Mouse (Mus musculus) cerebellum, postnatal 14 days (tissue): Measurements from ENCODE around the gene Nt5c2.

Experiments
- DNase-seq, 2 experiments: peaks; one replicate each; pipeline ENCODE4 v3.0.0; 2021; ENCODE audit warnings: mixed read lengths in 2 of 2

Gene Nt5c2

DNA sequence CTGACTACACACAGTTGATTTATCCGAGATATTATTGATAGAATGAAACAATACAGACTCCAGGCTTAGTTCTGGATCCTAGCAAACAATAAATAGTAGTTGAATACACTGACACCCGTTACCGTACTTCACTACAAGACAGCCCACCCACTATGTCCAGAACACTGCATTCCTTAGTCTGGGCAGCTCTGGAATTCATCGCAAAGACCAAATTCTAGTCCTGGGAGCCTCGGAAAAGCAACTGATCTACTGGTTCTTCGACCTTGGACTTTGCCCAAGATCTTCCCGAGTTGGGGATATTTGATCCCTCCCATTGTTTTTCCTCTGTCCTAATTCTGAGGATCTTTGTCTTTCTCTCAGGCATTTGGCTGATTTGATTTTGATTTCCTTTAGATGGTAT is 52.1 kb downstream of the Nt5c2 start:
- no peak for DNase-seq

GRCm38 (mm10) chr19:46962171-46962772 is 52.7 kb downstream of the Nt5c2 start:
- DNase-seq = peak; percentile 81 to 85

- DNase-seq = peak; percentile 90 to 92
These were observed 53.3 kb downstream of the Nt5c2 start for GRCm38 (mm10) chr19:46961652-46962051.

DNA sequence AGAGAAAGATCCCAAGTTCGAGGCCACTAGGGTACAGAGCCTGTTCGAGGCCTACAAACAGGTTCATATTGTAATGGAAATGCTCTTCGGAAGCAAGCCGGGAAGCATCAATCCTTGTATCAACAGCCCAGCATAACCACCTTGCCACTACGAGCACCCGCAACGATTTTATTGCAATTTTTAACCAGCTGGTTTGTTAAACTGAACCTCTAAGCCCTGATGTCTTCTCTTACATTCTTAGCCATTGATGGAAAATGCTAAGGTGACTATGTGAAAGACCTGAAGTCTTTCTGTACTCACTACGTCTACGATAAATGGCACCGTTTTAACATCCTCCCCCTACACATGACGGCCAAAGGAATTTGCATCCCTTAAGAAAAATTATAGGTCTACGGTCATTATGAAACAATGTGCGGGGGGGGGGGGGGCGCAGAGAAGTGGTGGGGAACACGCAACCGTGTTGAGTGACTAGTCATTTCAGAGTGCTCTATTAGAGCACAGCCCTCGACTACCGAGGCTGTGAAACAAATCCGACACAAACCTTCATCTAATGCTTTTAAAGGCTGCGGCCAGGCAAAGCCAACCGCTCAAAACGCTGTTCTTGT is 53.8 kb downstream of the Nt5c2 start:
- DNase-seq = peak in 1 of 2 experiments; percentile 28

- no peak for DNase-seq
These were observed 54.6 kb downstream of the Nt5c2 start for GRCm38 (mm10) chr19:46960101-46961046.

DNA sequence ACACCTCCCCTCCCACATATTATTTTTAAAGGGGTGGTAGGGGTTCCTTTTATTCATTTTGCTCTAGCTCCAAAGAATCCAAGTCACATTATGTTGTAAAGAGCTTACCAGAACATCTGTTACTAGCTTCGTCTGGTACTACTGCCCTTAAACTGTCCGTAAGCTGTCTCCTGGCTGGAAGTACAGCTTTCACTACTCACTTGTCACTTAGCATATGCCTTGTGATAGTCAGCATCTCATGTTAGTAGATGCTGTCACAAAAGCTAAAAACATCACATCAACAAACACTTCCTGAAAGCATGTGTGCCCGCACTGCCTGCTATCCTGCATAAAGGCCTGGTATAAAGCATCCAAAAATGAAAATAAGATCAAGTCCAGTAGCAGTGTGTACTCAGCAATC is 55.4 kb downstream of the Nt5c2 start:
- DNase-seq = no peak

- no peak for DNase-seq
These were observed 56.4 kb downstream of the Nt5c2 start for GRCm38 (mm10) chr19:46958566-46958965.

GRCm38 (mm10) chr19:46957971-46958370 is 57.0 kb downstream of the Nt5c2 start:
- no peak for DNase-seq

DNA sequence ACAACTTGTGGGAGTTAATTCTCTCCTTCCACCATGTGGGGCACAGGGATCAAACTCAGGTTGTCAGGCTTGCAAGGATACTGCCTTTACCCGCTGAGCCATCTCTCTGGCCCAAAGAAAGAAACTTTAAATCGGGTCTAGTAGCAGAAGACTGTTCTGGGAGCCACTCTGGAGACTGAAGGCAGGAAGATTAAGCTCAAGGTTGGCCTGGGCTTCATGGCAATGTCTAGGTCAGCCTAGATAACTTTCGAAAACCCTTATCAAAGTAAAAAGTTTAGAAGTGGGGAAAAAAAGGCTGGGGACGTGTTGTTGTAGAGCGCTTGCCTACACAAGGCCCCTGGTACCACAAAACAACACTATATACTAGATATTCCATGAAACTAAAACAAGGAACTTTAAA is 58.0 kb downstream of the Nt5c2 start:
- DNase-seq = no peak

DNA sequence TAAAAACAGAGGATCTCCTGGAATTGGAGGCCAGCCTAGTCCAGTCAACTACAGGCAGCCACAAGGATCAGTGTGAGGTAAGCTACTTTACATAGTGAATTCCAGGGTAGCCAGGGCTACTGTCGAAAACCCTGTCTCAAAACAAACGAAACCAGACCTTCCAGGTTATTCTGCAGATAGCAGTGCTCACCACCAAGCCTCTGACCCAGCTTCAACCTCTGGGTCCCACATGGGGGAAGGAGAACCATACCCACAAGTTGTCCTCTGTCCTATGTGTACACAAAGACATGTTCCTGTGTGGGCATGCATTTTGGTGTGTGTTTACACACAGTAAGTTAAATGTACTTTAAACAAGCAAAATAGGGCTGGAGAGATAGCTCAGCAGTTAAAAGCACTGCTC is 58.5 kb downstream of the Nt5c2 start:
- no peak for DNase-seq

DNA sequence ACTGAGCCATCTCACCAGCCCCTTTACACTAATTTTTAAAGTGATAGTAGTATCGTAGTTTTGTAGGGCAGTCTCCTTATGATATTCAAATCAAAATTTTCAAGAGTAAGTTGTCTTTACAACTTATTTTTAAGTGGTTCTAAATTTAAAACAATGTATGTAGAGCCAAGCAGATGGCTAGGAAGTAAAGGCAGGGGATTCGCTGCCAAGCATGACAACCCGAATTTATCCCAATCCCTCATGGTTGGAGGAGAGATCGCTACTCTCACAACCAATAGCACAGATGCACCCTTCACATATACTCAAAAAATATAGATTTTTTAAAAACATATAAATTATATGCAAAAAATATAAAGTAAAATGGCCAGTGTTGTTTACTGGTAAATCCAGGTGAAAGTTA is 59.3 kb downstream of the Nt5c2 start:
- DNase-seq = no peak

- no peak for DNase-seq
These were observed 61.4 kb downstream of the Nt5c2 start for GRCm38 (mm10) chr19:46953536-46953935.

GRCm38 (mm10) chr19:46952986-46953385 is 62.0 kb downstream of the Nt5c2 start:
- no peak for DNase-seq

DNA sequence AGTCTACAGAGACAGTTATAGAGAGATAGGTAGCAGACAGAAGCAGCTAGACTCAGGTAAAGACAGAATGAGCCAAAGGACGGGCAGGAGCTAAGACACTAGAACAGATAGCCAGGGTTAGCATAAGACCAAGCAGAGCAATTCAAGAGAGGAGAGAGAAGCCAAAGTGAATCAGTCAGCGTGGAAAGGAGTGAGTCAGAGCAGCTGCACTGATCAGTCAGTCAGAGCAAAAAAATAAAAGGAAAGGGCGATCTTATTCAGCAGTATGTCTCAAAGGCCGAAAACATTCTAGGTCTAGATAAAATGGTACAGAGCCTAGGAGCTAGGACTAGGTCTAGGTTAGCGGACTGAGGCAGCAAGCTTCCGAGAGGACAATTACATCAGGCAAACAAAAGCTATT is 70.6 kb downstream of the Nt5c2 start:
- no peak for DNase-seq

GRCm38 (mm10) chr19:46937173-46937572 is 77.8 kb downstream of the Nt5c2 start:
- DNase-seq = no peak

GRCm38 (mm10) chr19:46934025-46934424 is 80.9 kb downstream of the Nt5c2 start:
- DNase-seq = no peak

DNA sequence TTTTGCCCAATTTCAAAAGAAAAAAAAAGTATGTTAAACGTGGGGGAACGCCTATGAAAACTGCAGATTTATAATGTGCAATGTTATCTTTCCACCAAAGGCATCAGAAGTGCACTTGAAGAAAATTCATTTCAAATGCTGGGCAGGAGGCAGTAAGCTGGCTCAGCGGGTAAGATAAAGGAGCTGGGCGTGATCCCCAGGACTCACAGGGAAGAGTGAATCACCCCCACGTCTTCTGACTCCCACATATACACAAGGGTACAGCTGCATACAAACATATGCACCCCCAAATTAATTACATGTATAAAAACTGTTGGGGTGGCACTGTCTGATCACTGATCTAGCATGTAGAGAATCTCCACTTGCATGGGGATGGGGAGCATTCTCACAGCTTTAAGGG is 82.3 kb downstream of the Nt5c2 start:
- DNase-seq = no peak

- DNase-seq = no peak
These were observed 84.9 kb downstream of the Nt5c2 start for GRCm38 (mm10) chr19:46930026-46930425.

- DNase-seq = peak in 1 of 2 experiments; percentile 29
These were observed 85.8 kb downstream of the Nt5c2 start for GRCm38 (mm10) chr19:46929044-46929587.

- no peak for DNase-seq
These were observed 86.8 kb downstream of the Nt5c2 start for GRCm38 (mm10) chr19:46928136-46928535.

DNA sequence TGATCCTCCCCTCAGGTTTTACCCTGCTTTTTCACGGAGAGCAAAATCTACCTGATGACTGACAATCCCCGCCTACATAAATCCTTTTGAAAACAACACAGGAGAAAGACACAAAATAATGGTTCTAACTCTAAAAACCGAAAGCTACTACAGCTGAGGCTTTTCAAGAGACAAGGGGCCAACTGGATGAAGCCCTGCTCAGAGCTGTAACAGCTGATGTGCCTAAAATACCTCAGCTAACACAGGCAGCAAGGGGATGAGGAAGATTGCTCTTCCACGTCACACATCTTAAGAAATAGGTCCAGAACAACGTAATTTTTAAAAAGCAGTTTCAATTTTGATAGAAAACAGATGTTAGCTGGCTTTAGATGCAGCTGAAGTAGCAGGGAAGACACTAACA is 88.0 kb downstream of the Nt5c2 start:
- no peak for DNase-seq

GRCm38 (mm10) chr19:46926357-46926756 is 88.6 kb downstream of the Nt5c2 start:
- no peak for DNase-seq

- no peak for DNase-seq
These were observed 94.4 kb downstream of the Nt5c2 start for GRCm38 (mm10) chr19:46920571-46920970.
